Mouse (Mus musculus): Measurements from ENCODE around the gene Pcdh15. TPM values are rescaled to one million over a fixed set of nuclear protein-coding genes. Genes with fewer than 3 reads are reported as not detected.

The Pcdh15 gene
- polyA plus RNA-seq, 1 experiment from 2014 or later, result 0.57 TPM

DNA sequence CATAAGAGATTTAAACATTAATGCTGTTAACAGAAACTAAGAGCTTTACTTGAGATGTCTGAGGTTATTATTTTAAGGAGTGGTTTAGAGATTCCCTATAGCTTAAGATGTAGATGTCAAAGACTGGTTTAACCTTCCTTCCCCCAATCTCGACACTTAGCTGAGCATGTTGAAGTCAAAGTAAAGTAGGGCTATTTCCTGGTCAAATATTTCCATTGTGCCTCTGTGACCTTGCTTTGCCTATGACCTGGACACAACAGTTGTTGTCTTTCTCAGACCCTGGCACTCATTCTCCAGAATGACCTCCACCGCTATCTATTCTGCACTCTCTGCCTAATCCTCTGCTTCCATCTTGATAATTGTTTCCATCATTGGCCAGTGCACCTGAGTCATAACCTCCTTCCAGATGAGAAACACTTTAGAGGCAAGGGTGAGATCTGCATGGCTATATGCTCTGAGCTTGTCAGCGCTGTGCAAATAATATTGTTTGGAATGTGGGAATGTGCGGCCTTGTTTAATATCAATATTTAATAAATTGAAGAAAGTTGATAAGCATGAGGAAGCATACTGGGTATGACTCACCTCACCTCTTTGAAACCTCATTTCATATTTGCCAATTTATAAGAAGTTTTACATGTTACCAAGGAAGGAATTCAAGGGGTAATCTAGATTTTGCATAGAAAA lies 833.0 kb downstream of the Pcdh15 start:
- Histone ChIP-seq H3K27ac (replicated peaks) (no peak overlapping the region), H3K27me3 (replicated peaks; ENCODE audit: low read depth, poor library complexity, severe bottlenecking) (no peaks in the 10 kb centered on the region), H3K9me3 (no peaks in the 10 kb centered on the region), H3K36me3 (replicated peaks) (no peaks in the 10 kb centered on the region), H3K4me1 (no peaks in the 10 kb centered on the region), H3K4me3 (no peak overlapping the region)
- WGBS, result 94% methylated on average over 4 of the region's 4 CpGs
- DNase-seq (ENCODE audit: low spot score), result no peak

DNA sequence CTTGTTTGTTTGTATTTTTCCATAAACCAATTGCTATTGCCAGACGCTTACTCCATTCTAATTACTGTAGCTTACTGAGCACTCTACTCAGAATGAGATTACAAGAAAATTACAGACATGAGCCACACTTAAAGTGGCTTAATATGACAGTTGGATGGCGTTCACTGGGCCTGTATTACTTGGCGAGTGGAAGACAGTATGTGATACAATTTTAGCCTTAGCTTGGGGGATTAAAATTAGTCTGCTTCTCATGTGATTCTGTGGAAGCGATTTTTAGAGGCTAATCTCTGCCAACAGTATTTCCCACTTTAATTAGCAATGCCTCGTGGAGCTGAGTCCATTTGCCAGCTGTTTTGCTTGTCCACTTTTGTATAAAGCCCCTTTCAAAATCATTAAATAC lies 837.0 kb downstream of the Pcdh15 start:
- WGBS, result 80% methylated on average over 5 of the region's 5 CpGs
- Histone ChIP-seq H3K27ac (replicated peaks) (no peak overlapping the region), H3K4me1 (no peaks in the 10 kb centered on the region), H3K9me3 (no peaks in the 10 kb centered on the region), H3K4me3 (no peak overlapping the region), H3K36me3 (replicated peaks) (no peaks in the 10 kb centered on the region), H3K27me3 (replicated peaks; ENCODE audit: low read depth, poor library complexity, severe bottlenecking) (no peaks in the 10 kb centered on the region)
- DNase-seq (ENCODE audit: low spot score), result no peak

DNA sequence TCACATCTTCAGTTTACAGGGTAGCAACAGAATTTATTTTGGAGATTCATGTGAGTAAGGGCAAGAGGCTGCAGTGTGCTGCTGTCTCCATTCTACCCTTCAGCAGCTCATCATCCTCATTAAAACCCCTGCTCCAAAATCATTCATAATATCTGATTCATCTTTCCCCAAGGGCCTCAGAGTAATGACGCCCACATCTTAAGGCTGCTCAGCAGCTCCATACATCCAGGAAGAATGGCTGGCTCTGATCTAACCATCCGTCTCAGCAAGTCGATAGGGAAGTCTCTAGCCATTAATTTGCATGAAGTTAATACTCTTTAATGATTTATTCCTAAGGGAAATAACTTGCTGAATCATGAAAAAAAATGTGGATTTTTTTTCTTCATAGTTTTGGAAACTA lies 839.8 kb downstream of the Pcdh15 start:
- no peak for DNase-seq (ENCODE audit: low spot score)
- no peaks in the 10 kb centered on the region for H3K4me1 ChIP-seq
- no peaks in the 10 kb centered on the region for H3K36me3 ChIP-seq (replicated peaks)
- H3K27me3 ChIP-seq (replicated peaks; ENCODE audit: low read depth, poor library complexity, severe bottlenecking), result no peaks in the 10 kb centered on the region
- WGBS, result 87% methylated on average over 3 of the region's 3 CpGs
- H3K9me3 ChIP-seq, result no peaks in the 10 kb centered on the region
- H3K4me3 ChIP-seq, result no peak overlapping the region
- H3K27ac ChIP-seq (replicated peaks), result no peak overlapping the region

DNA sequence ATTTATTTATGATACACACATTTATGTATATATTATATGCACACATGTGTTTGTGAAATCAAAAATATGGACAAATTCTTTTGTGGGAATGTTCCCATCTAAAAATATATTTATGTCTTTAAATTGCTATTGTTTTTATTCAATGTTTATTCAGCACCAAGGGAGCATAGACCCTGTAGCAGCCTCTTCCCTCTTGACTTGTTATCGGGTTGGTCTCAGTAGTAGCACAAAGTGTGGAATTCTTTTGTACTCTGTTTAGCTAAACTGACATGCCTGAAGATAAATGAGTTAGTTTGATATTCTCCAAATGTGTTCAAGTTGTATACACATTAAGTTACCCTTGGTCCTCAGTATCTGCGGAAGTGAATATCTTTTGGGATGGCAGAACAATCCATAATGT lies 848.7 kb downstream of the Pcdh15 start:
- WGBS, result 82% methylated on average over 2 of the region's 2 CpGs
- Histone ChIP-seq H3K4me1 (no peaks in the 10 kb centered on the region), H3K27me3 (replicated peaks; ENCODE audit: low read depth, poor library complexity, severe bottlenecking) (no peaks in the 10 kb centered on the region), H3K4me3 (no peak overlapping the region), H3K36me3 (replicated peaks) (no peaks in the 10 kb centered on the region), H3K9me3 (no peaks in the 10 kb centered on the region), H3K27ac (replicated peaks) (no peak overlapping the region)
- DNase-seq (ENCODE audit: low spot score), result no peak

DNA sequence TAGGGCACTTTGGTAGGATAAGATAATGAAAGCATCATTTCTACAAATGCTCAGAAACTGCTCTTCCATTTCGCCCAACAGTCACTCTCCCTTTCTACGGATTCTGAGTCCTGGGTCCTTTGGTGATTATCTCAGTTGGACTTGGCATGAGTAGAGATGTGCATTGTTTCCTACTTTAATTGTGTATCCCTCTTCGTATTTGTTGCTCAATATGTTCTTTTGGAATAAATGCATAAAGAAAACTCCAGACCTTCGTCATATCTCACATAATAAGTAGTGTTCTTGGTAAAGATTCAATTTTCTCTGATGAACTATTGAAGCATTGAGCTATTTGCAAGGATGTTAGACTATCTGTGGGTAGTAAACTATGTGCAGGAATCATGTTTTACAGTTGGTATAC lies 854.2 kb downstream of the Pcdh15 start:
- 85% methylated on average over 4 of the region's 4 CpGs for WGBS
- no peak overlapping the region for H3K4me3 ChIP-seq
- H3K36me3 ChIP-seq (replicated peaks), result no peaks in the 10 kb centered on the region
- H3K4me1 ChIP-seq, result no peaks in the 10 kb centered on the region
- no peaks in the 10 kb centered on the region for H3K27me3 ChIP-seq (replicated peaks; ENCODE audit: low read depth, poor library complexity, severe bottlenecking)
- H3K9me3 ChIP-seq, result no peaks in the 10 kb centered on the region
- DNase-seq (ENCODE audit: low spot score), result no peak
- H3K27ac ChIP-seq (replicated peaks), result no peak overlapping the region

DNA sequence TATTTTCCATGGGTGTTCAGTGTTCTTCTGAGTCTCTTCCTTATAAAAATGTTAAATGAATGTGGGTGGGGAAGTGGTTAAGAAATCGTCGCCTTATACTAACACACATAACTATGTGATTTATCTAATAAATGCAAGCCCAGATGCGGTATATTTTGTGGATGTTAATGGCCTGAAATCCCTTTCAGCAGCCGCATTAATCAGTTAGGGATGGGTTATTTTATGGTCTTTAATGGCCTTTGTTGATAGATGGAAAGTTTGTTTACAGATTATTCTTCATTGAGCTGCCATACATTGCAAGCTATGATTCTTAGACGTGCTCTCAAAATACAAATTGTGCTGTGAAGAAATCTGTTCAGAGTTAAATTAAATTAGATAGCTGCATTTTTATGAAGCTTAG lies 884.9 kb downstream of the Pcdh15 start:
- WGBS, result 90% methylated on average over 5 of the region's 5 CpGs

DNA sequence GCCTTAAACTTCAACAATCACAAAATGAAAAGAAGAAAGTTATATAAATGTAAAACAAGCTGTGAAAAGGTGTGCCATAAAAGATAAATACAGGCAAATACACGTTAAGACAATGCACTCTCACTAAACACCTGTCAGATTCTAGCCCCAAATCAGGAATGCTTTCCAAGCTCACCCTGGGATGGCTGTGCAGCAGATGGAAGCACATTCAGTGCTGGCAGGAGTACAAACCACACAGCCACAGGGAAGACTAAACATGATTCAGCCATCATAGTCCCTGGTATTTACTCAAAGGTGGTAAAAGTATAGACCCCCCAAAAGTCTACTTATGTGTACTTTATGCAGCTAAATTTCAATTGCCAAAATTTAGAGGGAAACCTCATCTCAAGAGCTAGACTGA lies 909.7 kb downstream of the Pcdh15 start:
- Histone ChIP-seq H3K4me1 (peaks cover 3% of the 10 kb centered on the region; the same call in 1 of the 2 replicates), H3K27ac (replicated peaks) (no peak overlapping the region), H3K36me3 (replicated peaks) (no peaks in the 10 kb centered on the region), H3K27me3 (replicated peaks; ENCODE audit: low read depth, poor library complexity, severe bottlenecking) (no peaks in the 10 kb centered on the region), H3K9me3 (no peaks in the 10 kb centered on the region), H3K4me3 (no peak overlapping the region)
- WGBS, result 60% methylated on average over 1 of the region's 1 CpGs
- no peak for DNase-seq (ENCODE audit: low spot score)

More for the DNA sequence above, 884.9 kb downstream of the Pcdh15 start:
- Histone ChIP-seq H3K4me1 (no peaks in the 10 kb centered on the region), H3K36me3 (replicated peaks) (no peaks in the 10 kb centered on the region), H3K4me3 (no peak overlapping the region), H3K27me3 (replicated peaks; ENCODE audit: low read depth, poor library complexity, severe bottlenecking) (no peaks in the 10 kb centered on the region), H3K9me3 (no peaks in the 10 kb centered on the region), H3K27ac (replicated peaks) (no peak overlapping the region)
- no peak for DNase-seq (ENCODE audit: low spot score)

DNA sequence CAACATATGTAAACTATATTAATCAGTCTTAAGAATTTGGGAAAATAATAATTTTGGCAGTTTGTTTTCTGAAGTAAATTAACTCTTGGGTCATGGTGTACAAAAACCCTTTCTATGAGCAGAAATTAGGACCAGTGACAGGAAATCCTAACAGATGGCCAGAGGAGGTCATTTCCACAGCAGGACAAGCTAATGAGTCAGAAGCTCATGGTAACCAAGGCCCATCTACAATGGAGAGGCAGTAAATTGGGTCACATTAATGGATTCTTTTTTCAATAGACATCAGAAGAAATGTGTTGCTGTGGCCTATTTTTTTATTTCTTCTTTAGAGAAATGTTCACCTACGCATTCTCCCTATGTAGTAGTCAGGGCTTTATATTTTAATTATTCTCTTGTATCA lies 923.9 kb downstream of the Pcdh15 start:
- Histone ChIP-seq H3K9me3 (no peaks in the 10 kb centered on the region), H3K27ac (replicated peaks) (no peak overlapping the region), H3K4me1 (no peaks in the 10 kb centered on the region), H3K36me3 (replicated peaks) (no peaks in the 10 kb centered on the region), H3K27me3 (replicated peaks; ENCODE audit: low read depth, poor library complexity, severe bottlenecking) (no peaks in the 10 kb centered on the region), H3K4me3 (no peak overlapping the region)
- 87% methylated on average over 1 of the region's 1 CpGs for WGBS
- DNase-seq (ENCODE audit: low spot score), result no peak

DNA sequence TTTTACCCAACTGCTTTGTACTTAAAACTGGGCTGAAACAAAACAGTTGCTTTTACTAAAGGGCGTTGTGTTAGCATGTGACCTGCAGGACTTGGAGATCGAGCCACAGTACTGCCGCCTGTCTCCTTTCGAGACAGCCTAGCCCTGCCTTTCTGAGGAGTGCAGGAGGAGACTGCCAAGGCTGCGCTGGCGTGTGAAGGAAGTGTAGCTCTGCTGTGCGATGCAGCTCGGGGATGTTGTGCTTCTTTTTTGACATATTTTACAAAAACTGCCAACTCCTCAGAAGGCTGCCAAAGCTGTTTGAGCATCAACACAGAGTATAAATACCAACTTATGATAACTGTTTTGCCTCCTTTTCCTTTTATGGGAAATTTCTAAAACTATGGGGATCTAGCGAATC lies 953.9 kb downstream of the Pcdh15 start:
- H3K27me3 ChIP-seq (replicated peaks; ENCODE audit: low read depth, poor library complexity, severe bottlenecking), result no peaks in the 10 kb centered on the region
- H3K4me1 ChIP-seq, result no peaks in the 10 kb centered on the region
- DNase-seq (ENCODE audit: low spot score), result peak; percentile 8
- no peaks in the 10 kb centered on the region for H3K36me3 ChIP-seq (replicated peaks)
- no peaks in the 10 kb centered on the region for H3K9me3 ChIP-seq
- no peak overlapping the region for H3K4me3 ChIP-seq
- whole genome bisulfite sequencing, result 57% methylated on average over 9 of the region's 9 CpGs
- no peak overlapping the region for H3K27ac ChIP-seq (replicated peaks)

DNA sequence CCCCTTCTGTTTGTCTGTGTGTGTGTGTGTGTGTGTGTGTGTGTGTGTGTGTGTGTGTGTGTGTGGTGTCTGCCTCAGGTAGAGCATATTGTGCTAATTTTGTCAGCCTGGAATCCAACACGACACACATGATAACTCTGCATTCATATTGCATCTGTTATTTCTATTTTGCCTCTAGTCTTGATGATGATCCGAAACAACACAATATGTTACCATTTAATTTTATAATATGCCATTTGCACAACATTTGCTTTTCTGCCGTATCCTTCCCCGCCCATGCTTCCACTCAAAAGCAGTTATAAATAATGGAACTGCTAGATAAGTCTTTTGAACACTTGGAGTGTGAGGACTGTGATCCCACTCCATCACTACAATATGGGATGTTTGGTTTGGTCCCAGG lies 987.5 kb downstream of the Pcdh15 start:
- no peaks in the 10 kb centered on the region for H3K27me3 ChIP-seq (replicated peaks; ENCODE audit: low read depth, poor library complexity, severe bottlenecking)
- DNase-seq (ENCODE audit: low spot score), result no peak
- no peak overlapping the region for H3K4me3 ChIP-seq
- H3K27ac ChIP-seq (replicated peaks), result no peak overlapping the region
- H3K9me3 ChIP-seq, result no peaks in the 10 kb centered on the region
- H3K4me1 ChIP-seq, result no peaks in the 10 kb centered on the region
- 93% methylated on average over 4 of the region's 4 CpGs for WGBS
- H3K36me3 ChIP-seq (replicated peaks), result no peaks in the 10 kb centered on the region

DNA sequence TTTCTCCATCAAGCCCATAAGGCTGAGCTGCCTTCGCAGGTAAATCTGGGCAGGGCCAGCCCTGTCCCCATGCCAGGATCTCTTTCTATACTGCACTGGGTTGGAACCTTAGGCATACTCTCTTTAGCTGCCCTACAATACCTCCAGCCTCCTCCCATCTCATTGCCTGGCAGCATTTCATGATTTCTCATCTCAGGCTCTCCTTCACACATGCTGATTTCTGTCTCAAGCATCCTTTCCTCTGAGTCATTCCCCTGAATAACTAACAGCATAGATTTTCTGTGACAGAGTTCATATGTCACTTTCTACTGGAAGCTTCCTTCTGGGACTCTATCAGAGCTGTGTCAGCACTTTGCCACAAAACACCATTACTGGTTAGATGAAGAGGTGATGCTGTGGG lies 999.2 kb downstream of the Pcdh15 start:
- WGBS, result 83% methylated on average over 1 of the region's 1 CpGs
- H3K4me1 ChIP-seq, result no peaks in the 10 kb centered on the region
- H3K27ac ChIP-seq (replicated peaks), result no peak overlapping the region
- H3K27me3 ChIP-seq (replicated peaks; ENCODE audit: low read depth, poor library complexity, severe bottlenecking), result no peaks in the 10 kb centered on the region
- DNase-seq (ENCODE audit: low spot score), result no peak
- no peaks in the 10 kb centered on the region for H3K9me3 ChIP-seq
- no peaks in the 10 kb centered on the region for H3K36me3 ChIP-seq (replicated peaks)
- no peak overlapping the region for H3K4me3 ChIP-seq

DNA sequence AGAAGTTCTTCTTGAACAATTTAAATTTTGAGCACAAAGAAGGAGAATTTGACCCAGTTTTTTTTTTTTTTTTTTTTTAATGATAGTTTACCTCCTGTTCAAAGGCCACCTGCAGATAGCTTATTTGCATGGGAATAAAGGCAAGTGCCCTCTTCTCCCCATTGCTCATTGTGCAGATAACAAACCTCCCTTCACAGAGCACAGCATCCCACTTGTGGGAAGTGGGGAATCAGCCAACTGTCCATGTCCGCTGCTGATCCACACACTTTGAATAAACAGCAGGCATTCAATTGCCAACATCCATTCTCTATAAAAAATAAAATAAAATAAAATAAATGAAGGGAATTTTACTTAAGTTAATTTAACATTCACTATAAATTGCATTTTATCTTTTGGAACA lies 1015.0 kb downstream of the Pcdh15 start:
- no peak overlapping the region for H3K4me3 ChIP-seq
- H3K27ac ChIP-seq (replicated peaks), result no peak overlapping the region
- no peaks in the 10 kb centered on the region for H3K9me3 ChIP-seq
- DNase-seq (ENCODE audit: low spot score), result no peak
- H3K36me3 ChIP-seq (replicated peaks), result no peaks in the 10 kb centered on the region
- H3K27me3 ChIP-seq (replicated peaks; ENCODE audit: low read depth, poor library complexity, severe bottlenecking), result no peaks in the 10 kb centered on the region
- H3K4me1 ChIP-seq, result no peaks in the 10 kb centered on the region
- WGBS, result 51% methylated on average over 1 of the region's 1 CpGs

DNA sequence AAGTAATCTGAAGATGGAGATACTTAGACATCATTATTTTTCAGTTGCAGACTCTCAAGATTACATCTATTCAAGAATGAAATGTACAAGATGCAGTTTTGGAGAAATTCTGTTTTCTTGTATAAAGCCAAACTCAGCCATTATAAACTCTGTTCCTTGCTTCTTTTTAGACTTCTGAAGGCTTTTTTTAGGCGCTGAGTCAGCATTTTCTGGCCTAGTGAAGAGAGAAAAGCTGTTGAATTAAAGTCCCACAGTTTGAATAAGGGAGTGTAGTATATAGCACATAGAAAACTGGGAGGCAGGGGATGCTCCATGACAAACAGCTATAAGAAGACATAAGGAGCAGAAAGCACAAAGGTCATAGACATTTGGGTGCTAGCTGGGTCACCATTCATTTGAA lies 1017.7 kb downstream of the Pcdh15 start:
- H3K9me3 ChIP-seq, result no peaks in the 10 kb centered on the region
- DNase-seq (ENCODE audit: low spot score), result no peak
- WGBS, result 62% methylated on average over 1 of the region's 1 CpGs
- no peaks in the 10 kb centered on the region for H3K4me1 ChIP-seq
- H3K4me3 ChIP-seq, result no peak overlapping the region
- H3K36me3 ChIP-seq (replicated peaks), result no peaks in the 10 kb centered on the region
- no peak overlapping the region for H3K27ac ChIP-seq (replicated peaks)
- no peaks in the 10 kb centered on the region for H3K27me3 ChIP-seq (replicated peaks; ENCODE audit: low read depth, poor library complexity, severe bottlenecking)

DNA sequence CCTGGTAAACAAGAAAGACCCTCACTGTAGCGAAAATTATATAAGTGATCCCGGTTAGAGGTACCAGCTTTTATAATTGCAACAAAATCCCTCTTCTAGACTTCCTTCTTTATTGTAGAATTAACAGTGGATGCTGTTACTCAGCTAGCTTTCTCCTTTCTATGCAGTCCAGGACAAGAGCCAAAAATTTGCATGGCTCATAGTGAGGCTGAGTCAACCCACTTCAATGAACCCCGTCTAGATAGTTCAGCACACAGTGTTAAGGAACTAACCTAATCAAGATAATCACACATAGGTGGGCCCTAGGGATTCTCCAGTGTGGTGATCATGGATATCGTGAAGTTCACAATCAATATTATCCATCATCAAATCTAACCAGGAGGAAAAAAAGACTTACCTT lies 1024.3 kb downstream of the Pcdh15 start:
- no peak overlapping the region for H3K27ac ChIP-seq (replicated peaks)
- no peaks in the 10 kb centered on the region for H3K9me3 ChIP-seq
- DNase-seq (ENCODE audit: low spot score), result no peak
- H3K4me1 ChIP-seq, result no peaks in the 10 kb centered on the region
- no peak overlapping the region for H3K4me3 ChIP-seq
- H3K36me3 ChIP-seq (replicated peaks), result no peaks in the 10 kb centered on the region
- 88% methylated on average over 4 of the region's 4 CpGs for WGBS
- H3K27me3 ChIP-seq (replicated peaks; ENCODE audit: low read depth, poor library complexity, severe bottlenecking), result no peaks in the 10 kb centered on the region

All from embryonic facial prominence, embryonic 10.5 days (tissue).